In genomic region chr4:82400536-82400935, GRCm38 (mm10) we compare ENCODE assay signal across 8 mouse cellular contexts.
DNase-seq lines count a peak whose midpoint lies in the region; ATAC-seq and TF ChIP-seq lines count a peak whose summit lies in the region.

No protein-coding gene starts in this region.

- H3K27me3 ChIP-seq in embryonic facial prominence, embryonic 13.5 days: no peaks in the 10 kb centered on the region
- H3K27me3 ChIP-seq in hindbrain, embryonic 14.5 days (ENCODE audit: control insufficient read depth, insufficient read depth, low read length): no peaks in the 10 kb centered on the region
- no peaks in the 10 kb centered on the region for H3K27me3 ChIP-seq in stomach, embryonic 16.5 days (ENCODE audit: control insufficient read depth, insufficient read depth, low read length)

- H3K4me2 ChIP-seq in embryonic facial prominence, embryonic 13.5 days: peak overlapping the region; percentile 26
- H3K4me2 ChIP-seq in hindbrain, embryonic 14.5 days (replicated peaks): no peak overlapping the region
- H3K4me2 ChIP-seq in stomach, embryonic 16.5 days (ENCODE audit: low read depth, low read length): 0 out of 2 replicates have a peak overlapping the region, but pooled peaks have one; percentile 20

- H3K9ac ChIP-seq in embryonic facial prominence, embryonic 13.5 days: 0 out of 2 replicates have a peak overlapping the region, but pooled peaks have one; percentile 32
- H3K9ac ChIP-seq in hindbrain, embryonic 14.5 days: no peak overlapping the region
- no peak overlapping the region for H3K9ac ChIP-seq in stomach, embryonic 16.5 days (ENCODE audit: low read length)

- H3K4me3 ChIP-seq in embryonic facial prominence, embryonic 13.5 days: no peak overlapping the region
- H3K4me3 ChIP-seq in hindbrain, embryonic 14.5 days (replicated peaks; ENCODE audit: low read length): no peak overlapping the region
- H3K4me3 ChIP-seq in lung, adult 2 months (replicated peaks; ENCODE audit: extremely low read depth, low read depth, low read length): no peak overlapping the region
- no peak overlapping the region for H3K4me3 ChIP-seq in stomach, embryonic 16.5 days (replicated peaks; ENCODE audit: low read length)

- 16% methylated on average over 5 of the region's 5 CpGs for WGBS in embryonic facial prominence, embryonic 13.5 days
- WGBS in hindbrain, embryonic 14.5 days: 12% methylated on average over 5 of the region's 5 CpGs
- WGBS in lung, adult 2 months: 17% methylated on average over 5 of the region's 5 CpGs
- 10% methylated on average over 5 of the region's 5 CpGs for WGBS in stomach, embryonic 16.5 days

- no peak for ATAC-seq in embryonic facial prominence, embryonic 13.5 days (ENCODE audit: insufficient number of reproducible peaks, insufficient read depth, low FRiP score, low TSS enrichment, low read depth)
- no peak for ATAC-seq in hindbrain, embryonic 14.5 days (ENCODE audit: low FRiP score)
- ATAC-seq in stomach, embryonic 16.5 days (ENCODE audit: insufficient read depth, low FRiP score): no peak

- TF ChIP-seq CTCF in lung, adult 2 months (IDR thresholded peaks at IDR 0.05; ENCODE audit: insufficient read depth, low read length): no peak

- TF ChIP-seq POLR2A in lung, adult 2 months (IDR thresholded peaks at IDR 0.05; ENCODE audit: borderline replicate concordance, extremely low read depth, low read depth, low read length): peak; percentile 43; the same call in 1 of the 2 replicates

- H3K27ac ChIP-seq in embryonic facial prominence, embryonic 13.5 days: peak overlapping the region; percentile 60; the same call in 1 of the 2 replicates
- H3K27ac ChIP-seq in hindbrain, embryonic 14.5 days: peak overlapping the region; percentile 55; the same call in 1 of the 2 replicates
- H3K27ac ChIP-seq in stomach, embryonic 16.5 days (ENCODE audit: low read length): peak overlapping the region; percentile 69

- no peaks in the 10 kb centered on the region for H3K36me3 ChIP-seq in embryonic facial prominence, embryonic 13.5 days
- no peaks in the 10 kb centered on the region for H3K36me3 ChIP-seq in hindbrain, embryonic 14.5 days (replicated peaks; ENCODE audit: control insufficient read depth, insufficient read depth)
- no peaks in the 10 kb centered on the region for H3K36me3 ChIP-seq in stomach, embryonic 16.5 days (ENCODE audit: control insufficient read depth, insufficient read depth, low read length)

- peak; percentile 27 to 41 for DNase-seq in cerebellum, postnatal 25 days
- no peak for DNase-seq in cerebellum, adult 18-20 months
- no peak for DNase-seq in hindbrain, embryonic 14.5 days (ENCODE audit: low spot score)
- no peak for DNase-seq in lung, adult 2 months
- no peak for DNase-seq in ovary, postnatal 36 days (ENCODE audit: low spot score)
- no peak for DNase-seq in cerebellum, postnatal 36 days

- peaks cover 68% of the 10 kb centered on the region for H3K4me1 ChIP-seq in embryonic facial prominence, embryonic 13.5 days
- H3K4me1 ChIP-seq in hindbrain, embryonic 14.5 days (replicated peaks; ENCODE audit: control insufficient read depth, insufficient read depth, low read length): peaks cover 15% of the 10 kb centered on the region; the same call in 1 of the 2 replicates
- peaks cover 43% of the 10 kb centered on the region for H3K4me1 ChIP-seq in lung, adult 2 months (ENCODE audit: control insufficient read depth, insufficient read depth, low read length)
- peaks cover 41% of the 10 kb centered on the region for H3K4me1 ChIP-seq in stomach, embryonic 16.5 days (ENCODE audit: control insufficient read depth, insufficient read depth, low read length)

- no peaks in the 10 kb centered on the region for H3K9me3 ChIP-seq in embryonic facial prominence, embryonic 13.5 days
- H3K9me3 ChIP-seq in hindbrain, embryonic 14.5 days (ENCODE audit: control insufficient read depth, low read length): no peaks in the 10 kb centered on the region
- H3K9me3 ChIP-seq in stomach, embryonic 16.5 days (replicated peaks; ENCODE audit: control insufficient read depth, low read length): no peaks in the 10 kb centered on the region

Comparison
In these comparisons a context has a peak if more than half of its experiments do, and no peak if none do; other contexts are left out.
1. DNase-seq: peak in cerebellum, postnatal 25 days (2 of 2); none in cerebellum, adult 18-20 months (0 of 2), hindbrain, embryonic 14.5 days (single experiment), lung, adult 2 months (single experiment), ovary, postnatal 36 days (single experiment) and cerebellum, postnatal 36 days (0 of 2).
2. Peak in every context shown above with its lines, with median percentiles within 50 percentile points of each other: H3K27ac ChIP-seq.